Mouse (Mus musculus) limb, embryonic 15.5 days (tissue): ENCODE measurements around the gene Pir. TPM values are rescaled to one million over a fixed set of nuclear protein-coding genes. Genes with fewer than 3 reads are reported as not detected.

Source experiments
- ATAC-seq: fragments of 200-750 bp; cut with Nextera tagmentation; 2 replicates; pipeline ENCODE4 v1.8.0; 2017; ENCODE audit warnings: low read depth, moderate TSS enrichment; ENCODE audit not compliant: insufficient number of reproducible peaks, low FRiP score, low TSS enrichment
- H3K27ac ChIP-seq: fragments of 300-500 bp; sonication (generic); 2 replicates; pipeline ENCODE4 v1.5.1; 2015; ENCODE audit warnings: moderate library complexity, mild to moderate bottlenecking, inconsistent platforms
- H3K27me3 ChIP-seq: fragments of 300-500 bp; sonication (generic); 2 replicates; pipeline ENCODE4 v1.6.1; 2015; ENCODE audit warnings: inconsistent platforms
- H3K36me3 ChIP-seq: fragments of 300-500 bp; sonication (generic); 2 replicates; pipeline ENCODE4 v1.6.1; 2015; ENCODE audit warnings: inconsistent platforms
- H3K4me1 ChIP-seq: fragments of 300-500 bp; sonication (generic); 2 replicates; pipeline ENCODE4 v1.6.1; 2015; ENCODE audit warnings: inconsistent platforms
- H3K4me2 ChIP-seq: fragments of 300-500 bp; sonication (generic); 2 replicates; pipeline ENCODE4 v1.6.1; 2015; ENCODE audit warnings: mild to moderate bottlenecking, inconsistent platforms
- H3K4me3 ChIP-seq: fragments of 300-500 bp; sonication (generic); 2 replicates; pipeline ENCODE4 v1.5.1; 2015; ENCODE audit warnings: mild to moderate bottlenecking, inconsistent platforms
- H3K9ac ChIP-seq: fragments of 300-500 bp; sonication (generic); 2 replicates; pipeline ENCODE4 v1.6.1; 2015; ENCODE audit warnings: inconsistent platforms
- H3K9me3 ChIP-seq: fragments of 300-500 bp; sonication (generic); 2 replicates; pipeline ENCODE4 v1.6.1; 2016; ENCODE audit warnings: inconsistent platforms
- WGBS: fragments of 180-500 bp; shearing (Covaris S2); methylation state at CpG from one replicate; pipeline ENCODE4 v1.1.7; 2015; 5-methylcytosine and 5-hydroxymethylcytosine counted together
- polyA plus RNA-seq: library from polyadenylated mRNA; unstranded; fragments of >200 nt; fragmentation: Nextera tagmentation; extraction: Ambion mirVana; gene quantifications from 2 replicates; pipeline ENCODE4 v1.2.1, GENCODE M21; 2015

The Pir gene
- polyA plus RNA-seq, 1 experiment from 2014 or later: 8.5 TPM

DNA sequence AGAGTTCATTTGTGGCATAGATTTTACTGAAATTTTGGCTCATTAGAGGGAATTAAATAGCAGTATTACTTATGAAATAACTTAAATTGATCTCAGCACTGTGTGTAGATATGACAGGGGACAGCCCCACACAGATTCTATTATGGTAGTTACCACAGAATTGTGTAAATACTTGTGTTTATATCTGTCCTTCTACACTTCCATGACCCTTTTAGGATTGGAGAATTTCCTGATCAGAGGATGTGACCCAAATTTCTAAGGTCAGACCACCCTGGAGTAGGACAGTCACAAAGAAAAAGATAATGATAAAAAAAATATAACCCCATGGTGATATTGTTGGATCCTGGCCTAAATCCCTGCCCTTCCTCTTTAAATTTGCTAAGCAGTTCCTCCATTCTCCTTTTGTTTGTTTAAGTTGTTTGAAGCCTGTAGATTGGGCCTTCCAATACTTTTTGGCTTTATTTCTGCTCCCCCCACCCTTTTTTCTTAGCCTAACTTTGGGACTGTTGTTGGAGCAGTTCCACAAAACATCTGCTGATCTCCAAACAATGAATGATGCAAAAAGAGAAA lies 136.0 kb downstream of the Pir start:
- Histone ChIP-seq H3K4me1 (no peaks in the 10 kb centered on the region), H3K27me3 (0 out of 2 replicates have a peak, but pooled peaks cover 4% of the 10 kb centered on the region), H3K4me3 (no peak overlapping the region), H3K9ac (no peak overlapping the region), H3K27ac (no peak overlapping the region), H3K4me2 (no peak overlapping the region), H3K36me3 (no peaks in the 10 kb centered on the region), H3K9me3 (no peaks in the 10 kb centered on the region)
- ATAC-seq: no peak

DNA sequence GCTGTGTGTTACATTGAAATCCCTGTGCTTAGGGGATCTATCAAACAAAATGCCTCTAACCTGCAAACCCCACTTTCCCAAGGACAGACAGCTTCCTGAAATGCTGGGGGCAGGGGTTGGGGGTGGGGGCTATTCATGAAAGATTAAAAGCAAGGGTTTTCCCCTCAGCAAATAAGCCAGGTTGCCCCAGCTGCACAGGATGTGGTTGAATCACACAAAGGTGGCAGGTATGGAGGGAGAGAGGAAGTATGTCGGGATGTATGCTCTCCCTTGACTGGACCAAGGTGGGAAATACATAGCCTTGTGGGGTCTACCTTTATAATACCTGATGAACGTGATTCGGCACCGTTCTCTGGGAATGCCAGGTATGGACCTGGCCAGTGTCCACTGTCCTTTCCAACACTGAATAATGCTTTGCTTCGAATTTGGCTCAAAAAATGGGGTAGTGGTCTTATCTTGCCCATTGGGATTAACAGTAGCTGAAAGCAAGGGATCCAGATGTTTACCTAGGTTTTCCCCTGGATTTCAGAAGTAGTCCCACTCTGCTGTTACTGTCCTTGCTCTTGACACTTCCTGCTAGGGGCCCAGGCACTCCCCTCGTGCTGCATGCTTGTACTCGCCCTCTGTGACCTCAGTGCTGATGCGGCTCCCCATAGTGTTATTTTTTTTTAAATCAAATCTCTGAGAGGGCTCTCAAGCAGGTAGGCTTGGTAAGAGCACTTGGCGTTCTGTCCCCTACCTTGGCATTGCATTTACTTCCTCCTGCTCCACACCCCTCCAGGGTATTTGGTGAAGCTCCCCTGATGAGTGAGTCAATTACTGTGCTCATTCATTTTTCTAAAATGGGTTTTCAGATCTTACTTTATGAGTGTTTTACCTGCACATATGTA lies 137.2 kb downstream of the Pir start:
- no peak for ATAC-seq
- 0 out of 2 replicates have a peak, but pooled peaks cover 4% of the 10 kb centered on the region for H3K27me3 ChIP-seq
- no peaks in the 10 kb centered on the region for H3K4me1 ChIP-seq
- no peak overlapping the region for H3K4me3 ChIP-seq
- no peaks in the 10 kb centered on the region for H3K9me3 ChIP-seq
- H3K9ac ChIP-seq: no peak overlapping the region
- H3K27ac ChIP-seq: no peak overlapping the region
- WGBS: 64% methylated on average over 9 of the region's 9 CpGs
- no peak overlapping the region for H3K4me2 ChIP-seq
- H3K36me3 ChIP-seq: no peaks in the 10 kb centered on the region

DNA sequence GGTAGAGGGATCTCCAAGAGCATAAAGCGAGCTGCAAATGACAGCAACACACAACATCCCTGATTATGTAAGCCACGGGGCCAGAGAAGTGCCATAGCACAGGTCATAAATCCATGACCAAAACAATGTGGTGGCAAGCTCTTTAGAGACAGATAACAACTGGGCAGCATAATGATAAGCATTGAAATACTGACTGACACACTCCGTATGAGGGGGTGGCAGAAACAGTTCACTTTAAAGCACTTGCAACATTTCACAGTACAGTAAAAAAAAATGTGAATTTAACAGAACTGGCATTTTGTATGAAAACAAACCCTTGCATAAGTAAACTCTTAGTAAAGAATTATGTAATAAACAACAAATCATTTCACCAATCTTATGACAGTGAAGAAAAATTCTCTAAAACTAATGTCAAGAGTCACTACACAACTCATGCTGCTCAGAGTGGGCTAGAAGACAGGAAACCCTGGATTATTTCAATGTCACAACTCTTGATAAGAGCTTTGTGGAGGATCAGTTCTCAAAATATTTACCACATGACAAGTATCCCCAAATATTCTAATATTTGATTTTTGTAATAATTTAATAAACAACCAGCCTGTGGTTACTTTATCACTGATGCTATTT lies 139.2 kb downstream of the Pir start:
- no peak overlapping the region for H3K9ac ChIP-seq
- H3K9me3 ChIP-seq: no peaks in the 10 kb centered on the region
- no peak overlapping the region for H3K4me3 ChIP-seq
- H3K4me1 ChIP-seq: no peaks in the 10 kb centered on the region
- no peaks in the 10 kb centered on the region for H3K36me3 ChIP-seq
- H3K27ac ChIP-seq: no peak overlapping the region
- 70% methylated on average over 3 of the region's 3 CpGs for WGBS
- ATAC-seq: no peak
- H3K27me3 ChIP-seq: 0 out of 2 replicates have a peak, but pooled peaks cover 4% of the 10 kb centered on the region
- no peak overlapping the region for H3K4me2 ChIP-seq

DNA sequence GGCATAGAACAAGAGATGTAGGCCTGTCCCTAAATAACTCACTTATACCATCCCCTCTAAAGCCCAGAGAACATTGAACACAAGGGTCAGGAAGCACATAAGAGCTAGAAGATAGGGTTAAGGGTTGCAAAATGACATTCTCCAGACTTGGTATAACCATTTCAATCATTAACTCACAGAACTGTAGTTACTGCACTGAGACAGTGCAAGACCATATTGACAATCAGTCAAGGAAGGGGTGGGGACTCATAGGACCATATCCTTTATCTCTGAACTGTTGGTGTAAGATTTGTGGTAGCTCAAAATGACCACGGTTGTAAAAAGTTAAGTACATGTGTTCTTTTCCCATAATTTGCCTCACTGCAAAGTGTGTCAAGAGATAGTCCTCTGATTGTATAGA lies 141.4 kb downstream of the Pir start:
- no peak for ATAC-seq
- Histone ChIP-seq H3K4me2 (no peak overlapping the region), H3K27ac (no peak overlapping the region), H3K4me3 (no peak overlapping the region), H3K9me3 (no peaks in the 10 kb centered on the region), H3K27me3 (peaks cover 4% of the 10 kb centered on the region; the same call in 1 of the 2 replicates), H3K36me3 (no peaks in the 10 kb centered on the region), H3K4me1 (no peaks in the 10 kb centered on the region), H3K9ac (no peak overlapping the region)
- 72% methylated on average over 1 of the region's 1 CpGs for WGBS

DNA sequence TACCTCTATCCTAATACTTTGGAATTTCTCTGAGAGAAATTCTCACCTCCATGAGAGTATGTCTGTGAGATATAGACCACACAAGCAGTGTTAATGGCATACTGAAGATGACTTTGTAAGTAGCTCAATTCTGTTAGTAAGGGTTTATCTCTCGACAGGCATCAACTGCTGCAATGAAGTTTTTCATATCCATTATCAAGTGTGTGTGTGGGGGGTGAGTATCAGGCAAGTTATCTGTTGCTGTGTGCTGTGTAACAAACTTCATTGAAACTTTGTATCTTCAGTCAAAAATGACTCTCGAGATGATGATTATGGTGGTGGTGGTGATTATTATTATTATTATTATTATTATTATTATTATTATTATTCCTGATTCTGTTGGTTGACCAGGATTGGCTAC lies 147.6 kb downstream of the Pir start:
- no peaks in the 10 kb centered on the region for H3K36me3 ChIP-seq
- no peak overlapping the region for H3K4me2 ChIP-seq
- 72% methylated on average over 2 of the region's 2 CpGs for WGBS
- H3K9me3 ChIP-seq: no peaks in the 10 kb centered on the region
- H3K27ac ChIP-seq: no peak overlapping the region
- ATAC-seq: no peak
- no peak overlapping the region for H3K9ac ChIP-seq
- H3K4me3 ChIP-seq: no peak overlapping the region
- no peaks in the 10 kb centered on the region for H3K4me1 ChIP-seq
- H3K27me3 ChIP-seq: peaks cover 4% of the 10 kb centered on the region; the same call in 1 of the 2 replicates

DNA sequence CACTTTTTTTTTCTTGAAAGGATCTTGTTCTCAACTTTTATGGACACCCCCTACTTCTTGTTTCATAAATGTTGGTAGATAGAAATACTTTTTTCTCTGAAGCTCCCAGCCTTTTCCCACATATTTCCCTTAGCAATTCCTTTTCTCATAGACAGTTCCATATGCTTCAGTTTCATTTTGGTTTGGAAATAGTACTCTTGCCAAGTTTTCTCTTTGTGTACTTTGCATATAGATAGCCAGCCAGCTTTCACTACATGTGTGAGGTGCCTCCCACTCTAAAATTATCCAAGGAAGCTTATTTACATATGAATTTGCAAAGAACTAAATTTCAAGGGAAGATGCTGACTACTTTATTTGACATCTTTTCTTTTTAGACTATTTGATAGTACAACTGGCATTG lies 148.8 kb downstream of the Pir start:
- no peak for ATAC-seq
- no peaks in the 10 kb centered on the region for H3K4me1 ChIP-seq
- H3K9me3 ChIP-seq: no peaks in the 10 kb centered on the region
- no peak overlapping the region for H3K27ac ChIP-seq
- H3K4me3 ChIP-seq: no peak overlapping the region
- no peak overlapping the region for H3K4me2 ChIP-seq
- peaks cover 5% of the 10 kb centered on the region; the same call in 1 of the 2 replicates for H3K27me3 ChIP-seq
- H3K9ac ChIP-seq: no peak overlapping the region
- H3K36me3 ChIP-seq: no peaks in the 10 kb centered on the region

DNA sequence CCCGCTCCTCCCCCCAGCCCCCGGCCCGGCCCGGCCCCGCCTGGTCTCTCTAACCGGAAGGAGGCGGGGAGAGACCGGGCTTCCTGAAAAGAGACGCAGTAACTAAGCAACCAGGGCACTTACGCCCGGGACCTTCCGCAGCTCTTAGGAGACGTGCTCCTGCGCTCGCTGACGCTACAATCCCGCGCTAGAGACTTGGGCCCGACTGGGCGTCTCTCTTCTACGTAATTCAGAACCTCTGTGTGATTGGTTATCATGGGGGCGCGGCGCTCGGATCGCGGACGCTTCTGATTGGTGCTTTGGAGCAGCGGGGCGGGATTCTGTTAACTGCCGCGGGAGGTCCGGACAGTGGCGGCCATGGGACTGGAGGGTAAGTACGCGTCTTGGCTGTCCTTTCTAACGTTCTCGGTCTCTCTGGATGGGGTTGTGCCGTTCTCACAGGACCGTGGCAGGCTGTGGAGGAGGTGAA lies 150.3 kb downstream of the Pir start, which contains the start of gene Piga:
Gene Piga, plus strand, starts transcription at position 317 of the 469 bp plus-strand sequence.
- Histone ChIP-seq H3K27ac (peak within 1 kb of the TSS; percentile 69), H3K36me3 (no peaks in the 10 kb centered on the region), H3K4me3 (peak within 1 kb of the TSS; percentile 53), H3K27me3 (peaks cover 5% of the 10 kb centered on the region; the same call in 1 of the 2 replicates), H3K4me1 (no peaks in the 10 kb centered on the region), H3K9me3 (no peaks in the 10 kb centered on the region), H3K9ac (peak within 1 kb of the TSS; percentile 50; the same call in 1 of the 2 replicates), H3K4me2 (peak within 1 kb of the TSS; percentile 42)
- WGBS: 22% methylated on average over 37 of the region's 40 CpGs
- peak; percentile 100 for ATAC-seq

DNA sequence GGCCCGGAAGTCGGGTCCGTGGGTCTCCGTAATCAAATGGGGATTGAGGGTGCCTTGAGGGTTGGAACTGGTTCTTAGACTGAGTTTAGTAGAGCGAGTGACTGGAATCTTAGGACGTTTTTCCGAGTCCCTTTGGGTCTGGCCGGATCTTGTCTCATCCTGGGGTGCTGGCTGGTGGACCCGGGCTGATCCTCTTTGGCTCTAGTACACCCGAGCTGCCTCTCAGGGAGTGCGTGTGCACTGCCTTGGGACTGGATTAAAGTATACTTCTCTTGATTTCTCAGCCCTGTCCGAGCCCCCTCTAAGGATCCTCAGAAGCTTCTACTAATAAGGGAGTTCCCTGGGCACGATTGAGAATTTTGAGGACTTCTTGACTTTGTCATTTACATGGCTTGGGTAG lies 150.8 kb downstream of the Pir start:
- Histone ChIP-seq H3K4me3 (peak overlapping the region; percentile 53), H3K9ac (peak overlapping the region; percentile 50; the same call in 1 of the 2 replicates), H3K4me2 (peak overlapping the region; percentile 42), H3K4me1 (no peaks in the 10 kb centered on the region), H3K9me3 (no peaks in the 10 kb centered on the region), H3K27me3 (0 out of 2 replicates have a peak, but pooled peaks cover 5% of the 10 kb centered on the region), H3K27ac (peak overlapping the region; percentile 69), H3K36me3 (no peaks in the 10 kb centered on the region)
- 23% methylated on average over 13 of the region's 13 CpGs for WGBS
- 0 out of 2 replicates have a peak, but pooled peaks have one; percentile 3 for ATAC-seq

DNA sequence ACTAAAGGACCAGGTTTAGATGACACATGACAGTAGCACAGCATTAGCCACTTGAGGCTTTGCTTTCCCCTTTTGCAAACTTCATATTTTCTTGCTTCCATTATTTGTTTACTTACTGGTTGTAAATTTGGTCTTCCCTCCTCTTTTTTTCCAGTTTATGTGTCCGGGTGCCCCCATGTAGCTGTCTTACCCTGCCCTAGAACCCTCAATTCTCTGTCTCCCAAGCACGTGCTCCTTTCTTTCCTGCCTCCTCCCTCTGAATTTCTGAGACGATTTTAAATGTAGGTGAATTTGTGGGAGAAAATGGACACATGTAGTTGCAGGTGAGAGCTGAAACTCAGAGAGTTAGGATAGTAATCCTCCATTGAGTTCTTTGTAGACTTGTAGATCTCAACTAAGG lies 151.3 kb downstream of the Pir start:
- ATAC-seq: no peak
- Histone ChIP-seq H3K4me1 (no peaks in the 10 kb centered on the region), H3K9ac (no peak overlapping the region), H3K9me3 (no peaks in the 10 kb centered on the region), H3K36me3 (no peaks in the 10 kb centered on the region), H3K27ac (no peak overlapping the region), H3K4me3 (peak overlapping the region; percentile 53), H3K27me3 (0 out of 2 replicates have a peak, but pooled peaks cover 5% of the 10 kb centered on the region), H3K4me2 (peak overlapping the region; percentile 42)
- 46% methylated on average over 3 of the region's 3 CpGs for WGBS
